ENCODE assay signal across 11 mouse cellular contexts in genomic region chr2:25496462-25496861, GRCm38 (mm10). TPM values are rescaled to one million over a fixed set of nuclear protein-coding genes. Genes with fewer than 3 reads are reported as not detected.
DNase-seq lines count a peak whose midpoint lies in the region; ATAC-seq and TF ChIP-seq lines count a peak whose summit lies in the region.
"Had no signal": no experiment of that assay in that cellular context is flagged by ENCODE, and none has a peak within 500 bp of the region (broad histone marks: within the 10 kb centered on the region; RNA-seq: fewer than 3 reads in every experiment).

No protein-coding gene starts in this region.

- no peak overlapping the region for H3K9ac ChIP-seq in CH12.LX (ENCODE audit: insufficient read depth, low read depth)
- no peak overlapping the region for H3K9ac ChIP-seq in heart, embryonic 12.5 days
- H3K9ac ChIP-seq: embryonic facial prominence, embryonic 12.5 days; intestine, embryonic 15.5 days; midbrain, embryonic 12.5 days; stomach, embryonic 15.5 days had no signal

- no peak for ATAC-seq in heart, embryonic 12.5 days (ENCODE audit: insufficient number of reproducible peaks, low FRiP score)
- ATAC-seq: intestine, embryonic 15.5 days had no signal

- peak; percentile 11 to 79; a peak in 2 of 4 replicates for TF ChIP-seq CTCF in CH12.LX (conservative IDR thresholded peaks at IDR 0.05 in 1 of 2, IDR thresholded peaks at IDR 0.05 in 1 of 2; ENCODE audit: low read depth in 2 of 2, low read length in 2 of 2)

- peak; percentile 44 for DNase-seq in layer of hippocampus, adult 9-11 months
- no peak for DNase-seq in layer of hippocampus, postnatal 25 days (ENCODE audit: extremely low spot score in 1 of 2, low spot score in 1 of 2)
- DNase-seq in CH12.LX (ENCODE audit: extremely low read depth) (peak; percentile 52), ZHBTc4 (ENCODE audit: low read depth, low spot score) (peak; percentile 61)
- DNase-seq in kidney, postnatal 36 days, result peak; percentile 47 to 49
- no peak for DNase-seq in frontal cortex, postnatal 10 days (ENCODE audit: low spot score in 2 of 2)

- TF ChIP-seq POLR2A in CH12.LX (IDR thresholded peaks at IDR 0.05; ENCODE audit: low read depth, low read length), result no peak

- H3K4me3 ChIP-seq in CH12.LX (replicated peaks in 1 of 3; ENCODE audit: low read depth in 2 of 3, low read length in 2 of 3, poor library complexity in 1 of 3), result no peak overlapping the region
- H3K4me3 ChIP-seq in heart, embryonic 12.5 days, result no peak overlapping the region
- H3K4me3 ChIP-seq: embryonic facial prominence, embryonic 12.5 days; intestine, embryonic 15.5 days; midbrain, embryonic 12.5 days; stomach, embryonic 15.5 days had no signal

- dilution Hi-C loops in CH12.LX (cut with MboI; ENCODE audit: extremely low pct_ligation_motif_present, extremely low pct_unique_long_range_greater_than_20kb, low sequenced_read_pairs), result no loop called here

- in situ Hi-C loops in CH12.LX (cut with MboI; ENCODE audit: low pct_ligation_motif_present, low pct_unique_long_range_greater_than_20kb, low sequenced_read_pairs), result no loop called here

- 41% methylated on average over 4 of the region's 4 CpGs for WGBS in heart, embryonic 12.5 days

- peaks cover 9 to 38% of the 10 kb centered on the region in 2 experiments for H3K4me1 ChIP-seq in CH12.LX (ENCODE audit: control insufficient read depth in 1 of 2, insufficient read depth in 2 of 2)
- peaks cover 16% of the 10 kb centered on the region for H3K4me1 ChIP-seq in heart, embryonic 12.5 days (replicated peaks)

- H3K9me3 ChIP-seq in CH12.LX (replicated peaks; ENCODE audit: low read length), result no peaks in the 10 kb centered on the region
- no peaks in the 10 kb centered on the region for H3K9me3 ChIP-seq in heart, embryonic 12.5 days (replicated peaks)
- H3K9me3 ChIP-seq: embryonic facial prominence, embryonic 12.5 days; intestine, embryonic 15.5 days; midbrain, embryonic 12.5 days; stomach, embryonic 15.5 days had no signal

- no peak for TF ChIP-seq EP300 in CH12.LX (IDR thresholded peaks at IDR 0.05; ENCODE audit: low read length)

- H3K79me2 ChIP-seq in CH12.LX (replicated peaks; ENCODE audit: control insufficient read depth, extremely low read depth, insufficient read depth, poor library complexity, severe bottlenecking), result peaks cover 6% of the 10 kb centered on the region; the same call in 1 of the 2 replicates

- H3K27me3 ChIP-seq in CH12.LX (replicated peaks), result no peaks in the 10 kb centered on the region
- no peaks in the 10 kb centered on the region; the same call in 1 of the 2 replicates for H3K27me3 ChIP-seq in heart, embryonic 12.5 days (replicated peaks)
- H3K27me3 ChIP-seq: embryonic facial prominence, embryonic 12.5 days; intestine, embryonic 15.5 days; midbrain, embryonic 12.5 days; stomach, embryonic 15.5 days had no signal

- no peak overlapping the region for H3K27ac ChIP-seq in CH12.LX (ENCODE audit: insufficient read depth, low read depth)
- no peak overlapping the region for H3K27ac ChIP-seq in heart, embryonic 12.5 days (ENCODE audit: poor library complexity, severe bottlenecking)
- H3K27ac ChIP-seq: embryonic facial prominence, embryonic 12.5 days; intestine, embryonic 15.5 days; midbrain, embryonic 12.5 days; stomach, embryonic 15.5 days had no signal

- no peak overlapping the region for H3K4me2 ChIP-seq in CH12.LX (ENCODE audit: insufficient read depth, low read depth, poor library complexity, severe bottlenecking)
- H3K4me2 ChIP-seq in heart, embryonic 12.5 days, result no peak overlapping the region
- H3K4me2 ChIP-seq: embryonic facial prominence, embryonic 12.5 days; intestine, embryonic 15.5 days; midbrain, embryonic 12.5 days; stomach, embryonic 15.5 days had no signal

- no peaks in the 10 kb centered on the region for H3K36me3 ChIP-seq in CH12.LX (replicated peaks in 1 of 2; ENCODE audit: control insufficient read depth in 1 of 2, insufficient read depth in 1 of 2, low read length in 1 of 2)
- no peaks in the 10 kb centered on the region for H3K36me3 ChIP-seq in heart, embryonic 12.5 days
- H3K36me3 ChIP-seq: embryonic facial prominence, embryonic 12.5 days; intestine, embryonic 15.5 days; midbrain, embryonic 12.5 days; stomach, embryonic 15.5 days had no signal

- TF ChIP-seq RAD21 in CH12.LX (IDR thresholded peaks at IDR 0.05; ENCODE audit: low read depth, low read length), result peak; percentile 44

TF ChIP-seq in CH12.LX, 34 proteins besides CTCF, POLR2A, EP300 and RAD21:
- TF ChIP-seq IRF4 (IDR thresholded peaks at IDR 0.05; ENCODE audit: low read depth, low read length) (no peak), ZC3H11A (IDR thresholded peaks at IDR 0.05; ENCODE audit: low read depth, low read length) (0 out of 2 replicates have a peak, but pooled peaks have one; percentile 8), ZNF384 (IDR thresholded peaks at IDR 0.05; ENCODE audit: low read depth, low read length) (peak; percentile 50; the same call in 1 of the 2 replicates), SMC3 (IDR thresholded peaks at IDR 0.05; ENCODE audit: low read depth, low read length) (peak; percentile 61), NELFE (IDR thresholded peaks at IDR 0.05; ENCODE audit: low read depth, low read length) (0 out of 2 replicates have a peak, but pooled peaks have one; percentile 15), USF1 (IDR thresholded peaks at IDR 0.05; ENCODE audit: low read depth, low read length) (no peak)

RNA-seq across cellular contexts. Expression of gene Lcn12, which starts 2.8 kb away (rescaled TPM):
- not detected for total RNA-seq in layer of hippocampus, postnatal 25 days (2021)
- not detected in 2 replicates for total RNA-seq in CH12.LX (2012; rRNA removed)
- not detected in 2 replicates for total RNA-seq in CH12.LX (2014; rRNA removed)
- polyA plus RNA-seq in CH12.LX (2012; ENCODE audit: insufficient read length, low read depth), result not detected in 2 replicates
- not detected in 2 replicates for polyA plus RNA-seq in heart, embryonic 12.5 days (2016; fragmentation: Nextera tagmentation; extraction: Ambion mirVana)
- polyA plus RNA-seq: embryonic facial prominence, embryonic 12.5 days; intestine, embryonic 15.5 days; midbrain, embryonic 12.5 days; stomach, embryonic 15.5 days had no signal

RNA-seq across cellular contexts. Expression of gene Fbxw5, which starts 4.1 kb away (rescaled TPM):
- total RNA-seq in layer of hippocampus, postnatal 25 days (2021), result 100 to 1,000 TPM; 114 to 131 TPM
- total RNA-seq in CH12.LX (2012; rRNA removed) (36.8 and 37.4 TPM in 2 replicates), CH12.LX (2014; rRNA removed) (31.9 and 34.3 TPM in 2 replicates)
- polyA plus RNA-seq in CH12.LX (2012; ENCODE audit: insufficient read length, low read depth), result 37.0 and 40.4 TPM in 2 replicates
- 82.7 and 83.3 TPM in 2 replicates for polyA plus RNA-seq in heart, embryonic 12.5 days (2016; fragmentation: Nextera tagmentation; extraction: Ambion mirVana)

RNA-seq across cellular contexts. Expression of gene C8g, which starts 5.1 kb away (rescaled TPM):
- 1 to 10 TPM in 1 of 2 experiments, under 1 TPM in 1; 0.87 to 1.1 TPM for total RNA-seq in layer of hippocampus, postnatal 25 days (2021)
- total RNA-seq in CH12.LX (2012; rRNA removed), result 1.2 and 2.7 TPM in 2 replicates
- total RNA-seq in CH12.LX (2014; rRNA removed), result 1.2 TPM in 2 replicates
- 1.7 and 2.0 TPM in 2 replicates for polyA plus RNA-seq in CH12.LX (2012; ENCODE audit: insufficient read length, low read depth)
- polyA plus RNA-seq in heart, embryonic 12.5 days (2016; fragmentation: Nextera tagmentation; extraction: Ambion mirVana), result 2.4 and 3.3 TPM in 2 replicates

RNA-seq across cellular contexts. Expression of gene Ptgds, which starts 26.6 kb away (rescaled TPM):
- total RNA-seq in layer of hippocampus, postnatal 25 days (2021), result 100 to 1,000 TPM; 329 to 404 TPM
- 0.29 TPM in 1 of 2 replicates, not detected in the other for total RNA-seq in CH12.LX (2012; rRNA removed)
- 0.46 TPM in 1 of 2 replicates, not detected in the other for total RNA-seq in CH12.LX (2014; rRNA removed)
- 0.37 and 0.40 TPM in 2 replicates for polyA plus RNA-seq in CH12.LX (2012; ENCODE audit: insufficient read length, low read depth)
- 2.4 and 2.6 TPM in 2 replicates for polyA plus RNA-seq in heart, embryonic 12.5 days (2016; fragmentation: Nextera tagmentation; extraction: Ambion mirVana)

RNA-seq across cellular contexts. Expression of gene Paxx, which starts 35.6 kb away (rescaled TPM):
- total RNA-seq in layer of hippocampus, postnatal 25 days (2021), result 10 to 100 TPM; 56.6 to 58.9 TPM
- total RNA-seq in CH12.LX (2012; rRNA removed) (13.6 and 15.1 TPM in 2 replicates), CH12.LX (2014; rRNA removed) (13.5 and 16.2 TPM in 2 replicates)
- 9.5 and 13.9 TPM in 2 replicates for polyA plus RNA-seq in CH12.LX (2012; ENCODE audit: insufficient read length, low read depth)
- polyA plus RNA-seq in heart, embryonic 12.5 days (2016; fragmentation: Nextera tagmentation; extraction: Ambion mirVana), result 22.1 and 22.7 TPM in 2 replicates

Comparison
In these comparisons a context has a peak if more than half of its experiments do, and no peak if none do; other contexts are left out.
1. DNase-seq: peak in layer of hippocampus, adult 9-11 months (single experiment), CH12.LX (single experiment), ZHBTc4 (single experiment) and kidney, postnatal 36 days (2 of 2); none in layer of hippocampus, postnatal 25 days (0 of 2) and frontal cortex, postnatal 10 days (0 of 2).